In the genomic region with DNA sequence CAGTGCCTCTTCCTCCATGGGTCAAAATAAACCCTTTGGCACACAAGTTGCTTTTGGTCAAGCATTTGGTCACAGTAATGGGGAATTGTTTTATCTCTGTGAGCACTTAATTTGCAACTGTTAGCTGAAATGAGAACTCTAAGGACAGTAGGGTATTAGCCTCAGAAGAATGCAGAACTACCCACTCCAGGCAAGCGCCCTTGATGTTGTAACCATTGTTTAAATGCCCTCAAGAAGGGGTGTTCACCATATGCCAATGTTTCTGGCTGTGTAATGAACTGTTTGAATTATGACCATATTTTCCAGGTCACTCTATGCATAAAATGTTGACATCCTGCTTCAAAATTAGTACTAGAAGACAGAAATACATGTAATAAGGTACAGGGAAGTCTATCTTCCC, we compare ENCODE assay signal across 21 mouse cellular contexts.
DNase-seq lines count a peak whose midpoint lies in the region; ATAC-seq lines count a peak whose summit lies in the region.
"Had no signal": no experiment of that assay in that cellular context is flagged by ENCODE, and none has a peak within 500 bp of the region (broad histone marks: within the 10 kb centered on the region; RNA-seq: fewer than 3 reads in every experiment).

No protein-coding gene starts in this region.

- H3K9me3 ChIP-seq in midbrain, embryonic 11.5 days (ENCODE audit: control insufficient read depth, low read length), result no peaks in the 10 kb centered on the region
- H3K9me3 ChIP-seq: embryonic facial prominence, embryonic 13.5 days; embryonic facial prominence, embryonic 15.5 days; forebrain, embryonic 10.5 days; forebrain, embryonic 12.5 days had no signal

- no peak overlapping the region for H3K4me2 ChIP-seq in midbrain, embryonic 11.5 days
- H3K4me2 ChIP-seq: embryonic facial prominence, embryonic 13.5 days; embryonic facial prominence, embryonic 15.5 days; forebrain, embryonic 12.5 days had no signal

- no peaks in the 10 kb centered on the region for H3K36me3 ChIP-seq in midbrain, embryonic 11.5 days (ENCODE audit: control insufficient read depth, insufficient read depth, low read length)
- H3K36me3 ChIP-seq: embryonic facial prominence, embryonic 13.5 days; embryonic facial prominence, embryonic 15.5 days; forebrain, embryonic 10.5 days; forebrain, embryonic 12.5 days had no signal

- H3K9ac ChIP-seq in midbrain, embryonic 11.5 days (ENCODE audit: low read length), result no peak overlapping the region
- H3K9ac ChIP-seq: embryonic facial prominence, embryonic 13.5 days; embryonic facial prominence, embryonic 15.5 days; forebrain, embryonic 12.5 days had no signal

- H3K27me3 ChIP-seq in midbrain, embryonic 11.5 days (ENCODE audit: control insufficient read depth, insufficient read depth, low read length), result no peaks in the 10 kb centered on the region
- H3K27me3 ChIP-seq: embryonic facial prominence, embryonic 13.5 days; embryonic facial prominence, embryonic 15.5 days; forebrain, embryonic 12.5 days had no signal

- no peak overlapping the region for H3K4me3 ChIP-seq in midbrain, embryonic 11.5 days (ENCODE audit: low read depth, low read length)
- H3K4me3 ChIP-seq: embryonic facial prominence, embryonic 13.5 days; embryonic facial prominence, embryonic 15.5 days; erythroblast, embryonic 14.5 days; forebrain, embryonic 10.5 days; forebrain, embryonic 12.5 days had no signal

- H3K4me1 ChIP-seq in midbrain, embryonic 11.5 days (ENCODE audit: control insufficient read depth, insufficient read depth, low read length), result no peaks in the 10 kb centered on the region
- H3K4me1 ChIP-seq: embryonic facial prominence, embryonic 13.5 days; embryonic facial prominence, embryonic 15.5 days; forebrain, embryonic 10.5 days; forebrain, embryonic 12.5 days had no signal

- ATAC-seq in granulocyte monocyte progenitor cell, adult 5-6 weeks (replicated peaks; ENCODE audit: poor library complexity, severe bottlenecking), result peak; percentile 91
- peak; percentile 74 for ATAC-seq in megakaryocyte progenitor cell, adult 5-6 weeks (replicated peaks; ENCODE audit: poor library complexity)
- no peak for ATAC-seq in midbrain, embryonic 11.5 days (ENCODE audit: low FRiP score)
- ATAC-seq: forebrain, embryonic 14.5 days; forebrain, embryonic 16.5 days had no signal

- WGBS in midbrain, embryonic 11.5 days, result 71% methylated on average over 1 of the region's 1 CpGs

- no peak overlapping the region for H3K27ac ChIP-seq in midbrain, embryonic 11.5 days (ENCODE audit: low read depth, low read length)
- H3K27ac ChIP-seq: embryonic facial prominence, embryonic 13.5 days; embryonic facial prominence, embryonic 15.5 days; forebrain, embryonic 10.5 days; forebrain, embryonic 12.5 days had no signal

- no peak for DNase-seq in midbrain, embryonic 11.5 days (ENCODE audit: low spot score, missing footprints)
- no peak for DNase-seq in layer of hippocampus, postnatal 10 days (ENCODE audit: low spot score in 2 of 2)
- DNase-seq in adrenal gland, adult (ENCODE audit: inconsistent age in 2 of 2, low spot score in 1 of 2), result no peak
- DNase-seq: adrenal gland, adult 8-10 months; adrenal gland, postnatal 14 days; adrenal gland, postnatal 36 days; cerebellum, adult 11-12 months; cerebellum, adult 2 months; cerebellum, adult 9-10 months; cerebellum, postnatal 10 days; cerebellum, postnatal 25 days; embryo, embryonic 11 days had no signal
